Comparison of ENCODE assay signal across 14 mouse cellular contexts in genomic region chrX:7639536-7640325, GRCm38 (mm10). TPM values are rescaled to one million over a fixed set of nuclear protein-coding genes. Genes with fewer than 3 reads are reported as not detected.
DNase-seq lines count a peak whose midpoint lies in the region; ATAC-seq and TF ChIP-seq lines count a peak whose summit lies in the region.
"Had no signal": no experiment of that assay in that cellular context is flagged by ENCODE, and none has a peak within 500 bp of the region (broad histone marks: within the 10 kb centered on the region; RNA-seq: fewer than 3 reads in every experiment).

No protein-coding gene starts in this region.

- H3K36me3 ChIP-seq in ES-Bruce4 (ENCODE audit: control insufficient read depth, insufficient read depth, low read length, poor library complexity, severe bottlenecking) = no peaks in the 10 kb centered on the region
- H3K36me3 ChIP-seq in forebrain, embryonic 12.5 days (replicated peaks) = 0 out of 2 replicates have a peak, but pooled peaks cover 4% of the 10 kb centered on the region
- no peaks in the 10 kb centered on the region for H3K36me3 ChIP-seq in midbrain, embryonic 11.5 days (ENCODE audit: control insufficient read depth, insufficient read depth, low read length)
- H3K36me3 ChIP-seq: G1E; heart, embryonic 15.5 days had no signal

- no peak overlapping the region for H3K27ac ChIP-seq in ES-Bruce4 (ENCODE audit: insufficient read depth, low read length)
- H3K27ac ChIP-seq in forebrain, embryonic 12.5 days = peak overlapping the region; percentile 50
- no peak overlapping the region for H3K27ac ChIP-seq in midbrain, embryonic 11.5 days (ENCODE audit: low read depth, low read length)
- H3K27ac ChIP-seq: heart, embryonic 15.5 days had no signal

- H3K4me3 ChIP-seq in ES-Bruce4 (ENCODE audit: low read depth, low read length) = 0 out of 2 replicates have a peak overlapping the region, but pooled peaks have one; percentile 52
- H3K4me3 ChIP-seq in forebrain, embryonic 12.5 days (replicated peaks) = peak overlapping the region; percentile 54
- H3K4me3 ChIP-seq in midbrain, embryonic 11.5 days (ENCODE audit: low read depth, low read length) = peak overlapping the region; percentile 45

- no peak for TF ChIP-seq EP300 in ES-Bruce4 (IDR thresholded peaks at IDR 0.05; ENCODE audit: insufficient read depth, low read depth, low read length)

- H3K4me1 ChIP-seq in ES-Bruce4 (ENCODE audit: control insufficient read depth, insufficient read depth, low read length) = no peaks in the 10 kb centered on the region
- peaks cover 4% of the 10 kb centered on the region; the same call in 1 of the 2 replicates for H3K4me1 ChIP-seq in forebrain, embryonic 12.5 days
- no peaks in the 10 kb centered on the region for H3K4me1 ChIP-seq in midbrain, embryonic 11.5 days (ENCODE audit: control insufficient read depth, insufficient read depth, low read length)
- H3K4me1 ChIP-seq: heart, embryonic 15.5 days had no signal

- no peak for DNase-seq in cerebellum, adult 11 months
- no peak for DNase-seq in midbrain, embryonic 11.5 days (ENCODE audit: low spot score, missing footprints)
- no peak for DNase-seq in urinary bladder, adult 2 months (ENCODE audit: low spot score)
- no peak for DNase-seq in spleen, postnatal 4 days (ENCODE audit: low spot score in 2 of 2)
- DNase-seq in heart, postnatal 4 days = no peak
- DNase-seq: kidney, adult 9 months had no signal

- H3K4me2 ChIP-seq in forebrain, embryonic 12.5 days = peak overlapping the region; percentile 60
- H3K4me2 ChIP-seq in midbrain, embryonic 11.5 days = peak overlapping the region; percentile 51

- TF ChIP-seq CTCF in ES-Bruce4 (IDR thresholded peaks at IDR 0.05; ENCODE audit: low read depth, low read length) = no peak

- WGBS in forebrain, embryonic 12.5 days = 28% methylated on average over 13 of the region's 13 CpGs
- WGBS in midbrain, embryonic 11.5 days = 20% methylated on average over 13 of the region's 13 CpGs

- no peaks in the 10 kb centered on the region for H3K9me3 ChIP-seq in ES-Bruce4 (replicated peaks; ENCODE audit: control insufficient read depth, insufficient read depth, low read length, poor library complexity, severe bottlenecking)
- no peaks in the 10 kb centered on the region for H3K9me3 ChIP-seq in forebrain, embryonic 12.5 days
- H3K9me3 ChIP-seq in midbrain, embryonic 11.5 days (ENCODE audit: control insufficient read depth, low read length) = no peaks in the 10 kb centered on the region
- H3K9me3 ChIP-seq: G1E; heart, embryonic 15.5 days had no signal

- 0 out of 2 replicates have a peak, but pooled peaks have one; percentile 10 for ATAC-seq in cerebellum, adult (ENCODE audit: insufficient number of reproducible peaks, low FRiP score, low TSS enrichment)
- ATAC-seq in forebrain, embryonic 12.5 days (ENCODE audit: low FRiP score) = peak; percentile 36; the same call in 1 of the 2 replicates
- peak; percentile 31; the same call in 1 of the 2 replicates for ATAC-seq in midbrain, embryonic 11.5 days (ENCODE audit: low FRiP score)

- H3K27me3 ChIP-seq in ES-Bruce4 (ENCODE audit: control insufficient read depth, insufficient read depth, low read length, poor library complexity, severe bottlenecking) = no peaks in the 10 kb centered on the region
- no peaks in the 10 kb centered on the region for H3K27me3 ChIP-seq in forebrain, embryonic 12.5 days
- no peaks in the 10 kb centered on the region for H3K27me3 ChIP-seq in midbrain, embryonic 11.5 days (ENCODE audit: control insufficient read depth, insufficient read depth, low read length)

- TF ChIP-seq POLR2A in ES-Bruce4 (IDR thresholded peaks at IDR 0.05; ENCODE audit: insufficient read depth, low read length) = no peak

- H3K9ac ChIP-seq in ES-Bruce4 (ENCODE audit: low read depth, poor library complexity, severe bottlenecking) = no peak overlapping the region
- H3K9ac ChIP-seq in forebrain, embryonic 12.5 days = peak overlapping the region; percentile 61
- H3K9ac ChIP-seq in midbrain, embryonic 11.5 days (ENCODE audit: low read length) = peak overlapping the region; percentile 60
- H3K9ac ChIP-seq: heart, embryonic 15.5 days had no signal

RNA-seq across cellular contexts. Expression of gene Syp, which starts 1.5 kb away (rescaled TPM):
- 5.3 and 5.9 TPM in 2 replicates for polyA plus RNA-seq in ES-Bruce4 (2011; ENCODE audit: insufficient read depth, insufficient read length, low read depth, missing spikeins)
- polyA plus RNA-seq in forebrain, embryonic 12.5 days (2016; fragmentation: Nextera tagmentation; extraction: Ambion mirVana) = 42.0 and 44.8 TPM in 2 replicates
- polyA plus RNA-seq in midbrain, embryonic 11.5 days (2014; fragmentation: Nextera tagmentation; extraction: Ambion mirVana) = 10.3 and 10.9 TPM in 2 replicates
- 3.6 and 4.0 TPM in 2 replicates for polyA plus RNA-seq in urinary bladder, adult 2 months (2012; rRNA removed)
- under 1 TPM; 0.45 to 0.79 TPM for total RNA-seq in heart, postnatal 4 days (2021)

RNA-seq across cellular contexts. Expression of gene Prickle3, which starts 17.3 kb away (rescaled TPM):
- polyA plus RNA-seq in ES-Bruce4 (2011; ENCODE audit: insufficient read depth, insufficient read length, low read depth, missing spikeins) = 5.8 and 6.1 TPM in 2 replicates
- 2.0 and 2.6 TPM in 2 replicates for polyA plus RNA-seq in forebrain, embryonic 12.5 days (2016; fragmentation: Nextera tagmentation; extraction: Ambion mirVana)
- 1.1 and 2.2 TPM in 2 replicates for polyA plus RNA-seq in midbrain, embryonic 11.5 days (2014; fragmentation: Nextera tagmentation; extraction: Ambion mirVana)
- 12.1 and 16.3 TPM in 2 replicates for polyA plus RNA-seq in urinary bladder, adult 2 months (2012; rRNA removed)
- 10 to 100 TPM; 11.9 to 12.0 TPM for total RNA-seq in heart, postnatal 4 days (2021)

RNA-seq across cellular contexts. Expression of gene Plp2, which starts 31.5 kb away (rescaled TPM):
- polyA plus RNA-seq in ES-Bruce4 (2011; ENCODE audit: insufficient read depth, insufficient read length, low read depth, missing spikeins) = 239 and 246 TPM in 2 replicates
- 45.5 and 52.0 TPM in 2 replicates for polyA plus RNA-seq in forebrain, embryonic 12.5 days (2016; fragmentation: Nextera tagmentation; extraction: Ambion mirVana)
- 36.3 and 36.9 TPM in 2 replicates for polyA plus RNA-seq in midbrain, embryonic 11.5 days (2014; fragmentation: Nextera tagmentation; extraction: Ambion mirVana)
- polyA plus RNA-seq in urinary bladder, adult 2 months (2012; rRNA removed) = 233 and 234 TPM in 2 replicates
- 100 to 1,000 TPM; 101 to 115 TPM for total RNA-seq in heart, postnatal 4 days (2021)

RNA-seq across cellular contexts. Expression of gene Cacna1f, which starts 32.8 kb away (rescaled TPM):
- 0.14 and 0.16 TPM in 2 replicates for polyA plus RNA-seq in ES-Bruce4 (2011; ENCODE audit: insufficient read depth, insufficient read length, low read depth, missing spikeins)
- polyA plus RNA-seq in forebrain, embryonic 12.5 days (2016; fragmentation: Nextera tagmentation; extraction: Ambion mirVana) = not detected in 2 replicates
- polyA plus RNA-seq in midbrain, embryonic 11.5 days (2014; fragmentation: Nextera tagmentation; extraction: Ambion mirVana) = 0.06 TPM in 1 of 2 replicates, not detected in the other
- 0.01 TPM in 2 replicates for polyA plus RNA-seq in urinary bladder, adult 2 months (2012; rRNA removed)
- not detected for total RNA-seq in heart, postnatal 4 days (2021)
- total RNA-seq: adrenal gland, adult 18-20 months; left cerebral cortex, postnatal 25 days had no signal
- polyA plus RNA-seq: heart, embryonic 15.5 days; lung, embryonic 16.5 days had no signal

RNA-seq across cellular contexts. Expression of gene Ccdc22, which starts 34.4 kb away (rescaled TPM):
- polyA plus RNA-seq in ES-Bruce4 (2011; ENCODE audit: insufficient read depth, insufficient read length, low read depth, missing spikeins) = 12.1 and 13.1 TPM in 2 replicates
- polyA plus RNA-seq in forebrain, embryonic 12.5 days (2016; fragmentation: Nextera tagmentation; extraction: Ambion mirVana) = 35.4 and 36.5 TPM in 2 replicates
- polyA plus RNA-seq in midbrain, embryonic 11.5 days (2014; fragmentation: Nextera tagmentation; extraction: Ambion mirVana) = 22.8 and 27.2 TPM in 2 replicates
- polyA plus RNA-seq in urinary bladder, adult 2 months (2012; rRNA removed) = 12.0 and 12.5 TPM in 2 replicates
- 10 to 100 TPM; 12.1 to 12.7 TPM for total RNA-seq in heart, postnatal 4 days (2021)
